Mouse (Mus musculus) layer of hippocampus, adult 9-10 months (tissue): ENCODE measurements at regions not wholly inside any gene's neighbourhood (a gene's known extent, or its start where the extent isn't known, plus 50 kb on each side); places are given as distances from the start of the nearest gene placed in this dataset.

Source experiments
- DNase-seq: peaks from one replicate; pipeline ENCODE4 v3.0.0; 2022; ENCODE audit warnings: low spot score

GRCm38 (mm10) chr8:89426969-89427368 is 383.0 kb upstream of the Sall1 start:
- DNase-seq: no peak

- DNase-seq: no peak
These were observed 371.3 kb upstream of the Sall1 start for GRCm38 (mm10) chr8:89415287-89415686.

GRCm38 (mm10) chr8:89412500-89412899 is 368.5 kb upstream of the Sall1 start:
- no peak for DNase-seq

GRCm38 (mm10) chr8:89412046-89412445 is 368.1 kb upstream of the Sall1 start:
- no peak for DNase-seq

- no peak for DNase-seq
These were observed 362.7 kb upstream of the Sall1 start for GRCm38 (mm10) chr8:89406688-89407087.

GRCm38 (mm10) chr8:89404287-89404686 is 360.3 kb upstream of the Sall1 start:
- peak; percentile 40 for DNase-seq

- peak; percentile 45 for DNase-seq
These were observed 352.7 kb upstream of the Sall1 start for GRCm38 (mm10) chr8:89396673-89397072.

GRCm38 (mm10) chr8:89392749-89393148 is 348.8 kb upstream of the Sall1 start:
- DNase-seq: peak; percentile 22

GRCm38 (mm10) chr8:89388761-89389160 is 344.8 kb upstream of the Sall1 start:
- no peak for DNase-seq

GRCm38 (mm10) chr8:89387295-89387694 is 343.3 kb upstream of the Sall1 start:
- DNase-seq: no peak

- DNase-seq: no peak
These were observed 341.1 kb upstream of the Sall1 start for GRCm38 (mm10) chr8:89385028-89385427.

GRCm38 (mm10) chr8:89383781-89384180 is 339.8 kb upstream of the Sall1 start:
- no peak for DNase-seq

GRCm38 (mm10) chr8:89382538-89383380 is 338.8 kb upstream of the Sall1 start:
- DNase-seq: no peak

GRCm38 (mm10) chr8:89380436-89380835 is 336.5 kb upstream of the Sall1 start:
- no peak for DNase-seq

- no peak for DNase-seq
These were observed 328.8 kb upstream of the Sall1 start for GRCm38 (mm10) chr8:89372761-89373160.

GRCm38 (mm10) chr8:89371773-89372132 is 327.8 kb upstream of the Sall1 start:
- no peak for DNase-seq

- no peak for DNase-seq
These were observed 327.1 kb upstream of the Sall1 start for GRCm38 (mm10) chr8:89370816-89371772.

GRCm38 (mm10) chr8:89365430-89365829 is 321.5 kb upstream of the Sall1 start:
- no peak for DNase-seq

GRCm38 (mm10) chr8:89358411-89358810 is 314.4 kb upstream of the Sall1 start:
- DNase-seq: no peak

GRCm38 (mm10) chr8:89345547-89345946 is 301.6 kb upstream of the Sall1 start:
- DNase-seq: no peak

- DNase-seq: no peak
These were observed 297.7 kb upstream of the Sall1 start for GRCm38 (mm10) chr8:89341686-89342085.

GRCm38 (mm10) chr8:89335416-89335815 is 291.5 kb upstream of the Sall1 start:
- no peak for DNase-seq
